Mouse (Mus musculus) thymus, adult 2 months (tissue): Measurements from ENCODE around the gene Naglu. TPM values are rescaled to one million over a fixed set of nuclear protein-coding genes. Genes with fewer than 3 reads are reported as not detected.
A peak's percentile ranks its signal among the peaks of the same experiment; 100 is the strongest.
"Not testable (repeated sequence)": the region's sequence is repeated elsewhere in the genome, so short reads cannot be mapped to it uniquely, and the experiment has no call there.

ENCODE experiments used
- DNase-seq: peaks from one replicate; pipeline ENCODE4 v3.0.0; 2021
- H3K27ac ChIP-seq: fragments of 200-500 bp; 2 replicates; pipeline ENCODE4 v1.5.1; 2012; ENCODE audit warnings: low read length, control low read depth; ENCODE audit not compliant: control insufficient read depth, insufficient read depth
- H3K27me3 ChIP-seq: fragments of 200-500 bp; 2 replicates; pipeline ENCODE4 v1.6.1; 2012; ENCODE audit warnings: mild to moderate bottlenecking, low read length, moderate library complexity, mixed read lengths; ENCODE audit not compliant: control insufficient read depth, insufficient read depth
- H3K36me3 ChIP-seq: fragments of 200-500 bp; 2 replicates; pipeline ENCODE4 v1.6.1; 2012; ENCODE audit warnings: mild to moderate bottlenecking, low read length, moderate library complexity; ENCODE audit not compliant: control insufficient read depth, insufficient read depth
- H3K4me1 ChIP-seq: fragments of 200-500 bp; replicated peaks from 2 replicates; pipeline ENCODE4 v1.6.1; 2012; ENCODE audit warnings: low read length; ENCODE audit not compliant: control insufficient read depth, insufficient read depth
- H3K4me3 ChIP-seq: fragments of 200-500 bp; 2 replicates; pipeline ENCODE4 v1.5.1; 2012; ENCODE audit warnings: mild to moderate bottlenecking, low read length, control low read depth, moderate library complexity; ENCODE audit not compliant: control insufficient read depth, insufficient read depth
- CTCF ChIP-seq: fragments of 200-500 bp; IDR thresholded peaks from 2 replicates; pipeline ENCODE4 v1.5.1; 2012; ENCODE audit warnings: mild to moderate bottlenecking, control low read depth, low read length, moderate library complexity, borderline replicate concordance; ENCODE audit not compliant: control insufficient read depth, poor library complexity, insufficient read depth; ENCODE audit errors: extremely low read depth
- POLR2A ChIP-seq: fragments of 200-500 bp; IDR thresholded peaks from 2 replicates; pipeline ENCODE4 v1.6.1; 2012; ENCODE audit warnings: mild to moderate bottlenecking, low read length, control low read depth, moderate library complexity; ENCODE audit not compliant: control insufficient read depth, poor library complexity, insufficient read depth; ENCODE audit errors: extremely low read depth
- WGBS: fragments of 180-500 bp; shearing (Covaris S2); methylation state at CpG from one replicate; pipeline ENCODE4 v1.1.7; 2018; 5-methylcytosine and 5-hydroxymethylcytosine counted together
- polyA plus RNA-seq: library from polyadenylated mRNA; depleted of rRNA; stranded (reverse); fragments of >200 nt; gene quantifications from 2 replicates; pipeline ENCODE4 v1.2.3, GENCODE M21; 2012; rRNA removed

Gene Naglu
- polyA plus RNA-seq, 1 experiment = 25.2 TPM

DNA sequence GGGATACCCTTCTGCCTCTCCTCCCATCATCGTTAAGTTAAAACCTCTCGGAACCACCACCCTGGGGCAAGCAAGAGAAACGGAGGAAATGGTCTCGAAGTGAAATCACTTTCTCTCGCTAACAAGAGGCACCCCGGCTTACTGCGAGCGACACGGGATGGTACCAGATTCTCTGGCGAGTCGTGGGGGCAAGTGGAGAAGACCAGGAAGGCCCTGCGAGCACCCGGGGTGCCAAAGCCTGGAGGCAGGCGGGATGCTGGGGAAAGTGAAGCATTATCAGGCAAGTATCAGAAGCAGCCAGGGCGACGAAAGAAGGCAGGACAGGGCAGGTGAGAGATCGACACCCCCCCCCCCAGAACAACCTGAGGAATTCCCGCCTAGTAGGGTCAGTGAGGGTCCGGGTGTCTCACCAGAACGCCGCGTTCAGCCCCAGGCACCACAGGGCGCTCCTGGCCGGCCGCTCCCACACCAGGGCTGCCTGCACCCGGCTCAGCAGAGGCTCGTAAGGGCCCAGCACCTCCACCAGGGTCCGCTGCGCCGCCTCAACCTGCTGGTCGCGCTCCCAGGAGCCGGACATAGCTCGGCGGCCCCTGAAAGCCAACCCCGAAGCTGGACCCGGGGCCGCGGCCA, 49.4 kb downstream of the Naglu start:
- Histone ChIP-seq H3K36me3 (no peaks in the 10 kb centered on the region; the same call in 1 of the 2 replicates), H3K27me3 (no peaks in the 10 kb centered on the region), H3K4me3 (peak overlapping the region; percentile 68), H3K27ac (peak overlapping the region; percentile 7; the same call in 1 of the 2 replicates), H3K4me1 (peaks cover 12% of the 10 kb centered on the region)
- no peak for DNase-seq
- TF ChIP-seq POLR2A (no peak), CTCF (no peak)
- under 1% methylated on average over 39 of the region's 39 CpGs for WGBS

DNA sequence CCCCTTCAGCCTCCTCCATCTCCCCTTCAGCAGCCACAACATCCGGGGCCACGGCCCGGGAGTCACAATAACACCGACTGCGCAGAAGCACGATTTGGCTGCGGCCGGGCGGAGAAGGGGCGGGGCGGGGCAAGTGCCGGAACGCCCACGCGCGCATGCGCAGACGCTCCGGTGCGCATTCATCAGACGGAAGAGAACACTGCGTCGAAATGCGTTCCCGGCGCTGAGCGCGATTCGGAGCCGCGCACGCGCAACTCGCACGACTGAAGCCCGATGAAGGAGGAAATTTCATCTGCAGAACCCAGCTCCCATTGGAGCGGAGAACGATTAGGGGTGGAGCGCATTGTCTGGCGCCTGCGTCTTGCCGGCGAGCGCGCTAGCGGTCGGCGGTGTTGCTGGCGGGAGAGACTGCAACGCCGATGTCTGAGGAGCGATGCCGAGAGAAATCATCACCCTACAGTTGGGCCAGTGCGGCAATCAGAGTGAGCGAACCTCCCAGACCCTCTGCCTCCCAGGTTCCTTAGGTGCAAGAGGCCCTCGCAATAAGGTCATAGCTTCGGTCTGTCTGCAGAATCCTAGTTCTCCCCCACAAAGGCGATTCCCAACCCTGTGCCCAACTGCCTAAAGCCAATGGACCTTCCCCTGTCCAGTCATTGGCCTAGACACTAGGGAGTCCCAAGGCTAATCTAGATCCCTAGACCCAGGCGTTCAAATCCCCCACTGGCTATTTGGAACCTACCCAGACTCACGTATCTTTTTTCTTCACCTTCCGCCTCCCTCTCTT, 50.1 kb downstream of the Naglu start, which contains the start of the genes Retreg3 and Tubg1:
Retreg3 (minus strand) TSS at position 133 of the 784 bp plus-strand sequence.
Tubg1 (plus strand) TSS at position 178 of the 784 bp plus-strand sequence.
- peak within 1 kb of the TSS; percentile 17; the same call in 1 of the 2 replicates for H3K27ac ChIP-seq
- H3K27me3 ChIP-seq = no peaks in the 10 kb centered on the region
- DNase-seq = peak; percentile 99
- H3K4me3 ChIP-seq = peak within 1 kb of the TSS; percentile 68
- WGBS = under 1% methylated on average over 61 of the region's 61 CpGs
- peak; percentile 94 for TF ChIP-seq POLR2A
- peak; percentile 73 for TF ChIP-seq CTCF
- peaks cover 12% of the 10 kb centered on the region for H3K4me1 ChIP-seq
- H3K36me3 ChIP-seq = no peaks in the 10 kb centered on the region; the same call in 1 of the 2 replicates

DNA sequence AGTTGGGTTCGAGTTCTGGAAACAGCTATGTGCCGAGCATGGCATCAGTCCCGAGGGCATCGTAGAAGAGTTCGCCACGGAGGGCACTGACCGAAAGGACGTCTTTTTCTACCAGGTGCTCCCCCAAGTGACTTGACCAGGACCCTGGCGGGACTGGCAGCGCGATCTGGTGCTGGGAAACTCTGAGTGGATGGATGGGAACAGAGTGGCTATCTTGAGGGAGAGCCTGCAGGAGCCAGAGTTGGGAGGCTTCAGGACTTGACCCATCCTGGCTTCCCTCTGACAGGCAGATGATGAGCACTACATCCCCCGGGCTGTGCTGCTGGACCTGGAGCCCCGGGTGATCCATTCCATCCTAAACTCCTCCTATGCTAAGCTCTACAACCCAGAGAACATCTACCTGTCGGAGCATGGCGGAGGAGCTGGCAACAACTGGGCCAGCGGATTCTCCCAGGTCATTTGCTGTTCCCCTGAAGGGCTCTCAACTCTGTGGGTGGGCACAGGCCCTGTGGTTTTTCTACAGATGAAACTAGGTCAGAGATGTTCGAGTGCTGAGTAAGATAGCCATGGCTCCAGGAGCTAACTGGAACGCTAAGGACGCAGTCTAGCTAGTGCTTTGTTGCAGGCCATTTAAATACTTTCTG, 50.9 kb downstream of the Naglu start:
- DNase-seq = no peak
- TF ChIP-seq CTCF (no peak), POLR2A (no peak)
- peaks cover 5% of the 10 kb centered on the region for H3K36me3 ChIP-seq
- peak overlapping the region; percentile 63 for H3K4me3 ChIP-seq
- no peaks in the 10 kb centered on the region for H3K27me3 ChIP-seq
- WGBS = 27% methylated on average over 19 of the region's 19 CpGs
- peaks cover 12% of the 10 kb centered on the region for H3K4me1 ChIP-seq
- H3K27ac ChIP-seq = no peak overlapping the region

DNA sequence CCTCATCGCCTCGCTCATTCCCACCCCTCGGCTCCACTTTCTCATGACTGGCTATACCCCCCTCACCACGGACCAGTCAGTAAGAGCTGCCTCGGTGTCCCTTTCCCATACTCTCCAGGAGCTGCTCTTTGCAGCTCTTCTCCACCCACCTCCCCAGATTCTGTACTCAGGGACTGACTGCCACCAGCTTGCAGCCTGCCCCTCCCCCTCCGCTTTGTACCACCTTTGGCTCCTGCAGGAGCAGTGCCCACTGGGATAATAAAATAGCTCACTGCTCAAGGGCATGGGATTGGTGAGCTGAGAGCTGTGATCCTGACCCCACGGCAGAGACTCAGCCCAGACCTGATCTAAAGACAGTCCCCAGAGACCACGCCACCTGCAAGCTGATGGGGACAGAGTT, 54.7 kb downstream of the Naglu start:
- H3K27ac ChIP-seq, H3K4me1 ChIP-seq, H3K27me3 ChIP-seq, H3K4me3 ChIP-seq, DNase-seq: not testable (repeated sequence)
- peaks cover 12% of the 10 kb centered on the region for H3K36me3 ChIP-seq
- WGBS = 98% methylated on average over 8 of the region's 8 CpGs

DNA sequence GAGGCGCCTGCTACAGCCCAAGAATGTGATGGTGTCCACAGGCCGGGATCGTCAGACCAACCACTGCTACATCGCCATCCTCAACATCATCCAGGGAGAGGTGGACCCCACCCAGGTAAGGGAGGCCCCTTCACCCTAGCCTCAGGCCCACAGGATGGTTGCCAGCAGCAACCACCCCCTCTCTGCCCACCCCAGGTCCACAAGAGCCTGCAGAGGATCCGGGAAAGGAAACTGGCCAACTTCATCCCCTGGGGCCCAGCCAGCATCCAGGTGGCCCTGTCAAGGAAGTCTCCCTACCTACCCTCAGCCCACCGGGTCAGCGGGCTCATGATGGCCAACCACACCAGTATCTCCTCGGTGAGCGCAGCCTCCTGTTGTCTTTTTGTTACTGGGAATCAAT, 55.2 kb downstream of the Naglu start:
- H3K36me3 ChIP-seq = peaks cover 12% of the 10 kb centered on the region
- H3K27ac ChIP-seq, H3K27me3 ChIP-seq, DNase-seq, H3K4me1 ChIP-seq, H3K4me3 ChIP-seq: not testable (repeated sequence)
- WGBS = 98% methylated on average over 9 of the region's 9 CpGs

DNA sequence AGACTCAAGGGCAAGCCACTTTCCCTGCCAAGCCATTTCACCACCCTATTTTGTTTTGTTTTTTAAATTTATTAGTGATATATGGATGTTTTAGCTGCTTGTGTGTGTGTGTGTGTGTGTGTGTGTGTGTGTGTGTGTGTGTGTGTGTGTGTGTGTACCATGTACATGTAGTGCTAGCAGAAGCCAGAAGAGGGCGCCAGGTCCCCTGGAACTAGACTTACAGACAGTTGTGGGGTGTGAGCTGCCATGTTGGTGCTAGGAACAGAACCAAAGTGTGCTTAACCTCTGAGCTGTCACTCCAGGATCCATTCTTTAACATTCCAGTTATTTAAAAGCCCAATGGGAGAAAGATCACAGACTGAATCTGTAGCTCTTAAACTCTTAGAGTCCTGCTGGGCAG, 57.3 kb downstream of the Naglu start:
- no peak for DNase-seq
- H3K4me3 ChIP-seq = no peak overlapping the region
- no peak for TF ChIP-seq CTCF
- TF ChIP-seq POLR2A = no peak
- peaks cover 12% of the 10 kb centered on the region for H3K36me3 ChIP-seq
- no peak overlapping the region for H3K27ac ChIP-seq
- WGBS = 100% methylated on average over 1 of the region's 1 CpGs
- H3K27me3 ChIP-seq = no peaks in the 10 kb centered on the region
- 0 out of 2 replicates have a peak, but pooled peaks cover 2% of the 10 kb centered on the region for H3K4me1 ChIP-seq

Other genes with a start within 250 kb of the Naglu start
- gene Stat5b, start 219.3 kb upstream of the Naglu start, polyA plus RNA-seq = 178 and 204 TPM in 2 replicates
- 136 and 161 TPM in 2 replicates for gene Stat5a, start 210.7 kb upstream of the Naglu start, polyA plus RNA-seq
- gene Stat3, start 130.5 kb upstream of the Naglu start, polyA plus RNA-seq = 140 and 147 TPM in 2 replicates
- gene Cavin1, start 99.1 kb upstream of the Naglu start, polyA plus RNA-seq = 18.9 and 22.4 TPM in 2 replicates
- gene Atp6v0a1, start 60.6 kb upstream of the Naglu start, polyA plus RNA-seq = 35.9 and 39.7 TPM in 2 replicates
- gene Hsd17b1, start 8.4 kb downstream of the Naglu start, polyA plus RNA-seq = 0.40 and 0.93 TPM in 2 replicates
- gene Coasy, start 12.6 kb downstream of the Naglu start, polyA plus RNA-seq = 68.5 and 74.2 TPM in 2 replicates
- 79.1 and 110 TPM in 2 replicates for gene Mlx, start 17.3 kb downstream of the Naglu start, polyA plus RNA-seq
- gene Psmc3ip, start 25.4 kb downstream of the Naglu start, polyA plus RNA-seq = 6.0 and 6.1 TPM in 2 replicates
- 118 and 130 TPM in 2 replicates for gene Retreg3, start 49.9 kb downstream of the Naglu start, polyA plus RNA-seq
- gene Tubg1, start 49.9 kb downstream of the Naglu start, polyA plus RNA-seq = 50.3 and 67.4 TPM in 2 replicates
- 2.6 and 3.3 TPM in 2 replicates for gene Tubg2, start 85.9 kb downstream of the Naglu start, polyA plus RNA-seq
- 4.5 and 5.3 TPM in 2 replicates for gene Cntnap1, start 100.5 kb downstream of the Naglu start, polyA plus RNA-seq
- 11.9 and 12.1 TPM in 2 replicates for gene Plekhh3, start 101.3 kb downstream of the Naglu start, polyA plus RNA-seq
- gene Ccr10, start 105.4 kb downstream of the Naglu start, polyA plus RNA-seq = 2.9 and 3.9 TPM in 2 replicates
- gene Ezh1, start 156.5 kb downstream of the Naglu start, polyA plus RNA-seq = 38.8 and 43.3 TPM in 2 replicates
- 13.5 and 20.5 TPM in 2 replicates for gene Ramp2, start 176.0 kb downstream of the Naglu start, polyA plus RNA-seq
- 88.3 and 92.6 TPM in 2 replicates for gene Vps25, start 183.7 kb downstream of the Naglu start, polyA plus RNA-seq
- gene Wnk4, start 190.6 kb downstream of the Naglu start, polyA plus RNA-seq = 1.2 TPM in 2 replicates
- 0.71 and 0.84 TPM in 2 replicates for gene Cntd1, start 209.0 kb downstream of the Naglu start, polyA plus RNA-seq
- gene Coa3, start 209.1 kb downstream of the Naglu start, polyA plus RNA-seq = 245 and 273 TPM in 2 replicates
- gene Becn1, start 232.3 kb downstream of the Naglu start, polyA plus RNA-seq = 176 and 192 TPM in 2 replicates
- gene Psme3, start 246.2 kb downstream of the Naglu start, polyA plus RNA-seq = 103 and 106 TPM in 2 replicates